Mouse (Mus musculus) liver, adult 2 months (tissue): ENCODE results near the gene Tcp11l1. TPM values are rescaled to one million over a fixed set of nuclear protein-coding genes. Genes with fewer than 3 reads are reported as not detected.

Experiments
- DNase-seq: peaks from one replicate; pipeline ENCODE4 v3.0.0-alpha.2; 2011; ENCODE audit warnings: low read depth, low spot score; ENCODE audit errors: extremely low read depth
- H3K27ac ChIP-seq: fragments of 200-500 bp; replicated peaks from 2 replicates; pipeline ENCODE4 v1.5.1; 2012; ENCODE audit warnings: low read depth, mild to moderate bottlenecking, control low read depth, inconsistent platforms, low read length; ENCODE audit not compliant: insufficient read depth
- H3K27me3 ChIP-seq: fragments of 200-500 bp; 2 replicates; pipeline ENCODE4 v1.6.1; 2012; ENCODE audit warnings: mild to moderate bottlenecking, moderate library complexity, low read length, inconsistent platforms; ENCODE audit not compliant: control insufficient read depth, insufficient read depth
- H3K36me3 ChIP-seq: fragments of 200-500 bp; 2 replicates; pipeline ENCODE4 v1.6.1; 2012; ENCODE audit warnings: low read length, inconsistent platforms; ENCODE audit not compliant: control insufficient read depth, insufficient read depth
- H3K4me1 ChIP-seq: fragments of 200-500 bp; 2 replicates; pipeline ENCODE4 v1.6.1; 2011; ENCODE audit warnings: low read length; ENCODE audit not compliant: control insufficient read depth, insufficient read depth
- H3K4me3 ChIP-seq: fragments of 200-500 bp; 2 replicates; pipeline ENCODE4 v1.5.1; 2011; ENCODE audit warnings: low read depth, mild to moderate bottlenecking, control low read depth, low read length, moderate library complexity; ENCODE audit not compliant: insufficient read depth
- H3K79me2 ChIP-seq: fragments of 200-500 bp; 2 replicates; pipeline ENCODE4 v1.6.1; 2012; ENCODE audit warnings: inconsistent platforms, mild to moderate bottlenecking, low read length, moderate library complexity; ENCODE audit not compliant: control insufficient read depth, insufficient read depth
- H3K9ac ChIP-seq: fragments of 200-500 bp; 2 replicates; pipeline ENCODE4 v1.6.1; 2012; ENCODE audit warnings: low read depth, mild to moderate bottlenecking, control low read depth, inconsistent platforms, low read length
- CTCF ChIP-seq: fragments of 200-500 bp; IDR thresholded peaks from 2 replicates; pipeline ENCODE4 v1.5.1; 2011; ENCODE audit warnings: low read depth, low read length, control low read depth
- POLR2A ChIP-seq: fragments of 200-500 bp; IDR thresholded peaks from 2 replicates; pipeline ENCODE4 v1.6.1; 2011; ENCODE audit warnings: low read length, control low read depth; ENCODE audit not compliant: insufficient read depth; ENCODE audit errors: extremely low read depth
- WGBS: fragments of 180-500 bp; shearing (Covaris S2); methylation state at CpG from one replicate; pipeline ENCODE4 v1.1.7; 2018; 5-methylcytosine and 5-hydroxymethylcytosine counted together
- polyA plus RNA-seq: library from polyadenylated mRNA; depleted of rRNA; stranded (reverse); fragments of >200 nt; gene quantifications from 2 replicates; pipeline ENCODE4 v1.2.3, GENCODE M21; 2012
- total RNA-seq: library from RNA; depleted of rRNA; stranded (reverse); fragments of >200 nt; gene quantifications from 2 replicates; pipeline ENCODE4 v1.2.3, GENCODE M21; 2014

Tcp11l1 gene
- total and polyA plus RNA-seq, 2 experiments: 3.5 to 5.3 TPM

GRCm38 (mm10) chr2:104717231-104717735, 5.3 kb upstream of the Tcp11l1 start:
- Histone ChIP-seq H3K4me3 (no peak overlapping the region), H3K9ac (no peak overlapping the region), H3K27ac (no peak overlapping the region), H3K27me3 (no peaks in the 10 kb centered on the region), H3K79me2 (no peaks in the 10 kb centered on the region), H3K4me1 (no peaks in the 10 kb centered on the region), H3K36me3 (peaks cover 10% of the 10 kb centered on the region; the same call in 1 of the 2 replicates)
- no peak for DNase-seq
- no peak for TF ChIP-seq CTCF
- no peak for TF ChIP-seq POLR2A
- 83% methylated on average over 2 of the region's 2 CpGs for WGBS

GRCm38 (mm10) chr2:104716279-104716678, 4.3 kb upstream of the Tcp11l1 start, which contains the start of gene Pin1rt1:
Pin1rt1 (minus strand) TSS chr2:104716379.
- TF ChIP-seq CTCF (no peak), POLR2A (no peak)
- Histone ChIP-seq H3K4me1 (no peaks in the 10 kb centered on the region), H3K9ac (no peak within 1 kb of the TSS), H3K36me3 (peaks cover 6% of the 10 kb centered on the region; the same call in 1 of the 2 replicates), H3K27ac (no peak within 1 kb of the TSS), H3K79me2 (no peaks in the 10 kb centered on the region), H3K4me3 (no peak within 1 kb of the TSS), H3K27me3 (no peaks in the 10 kb centered on the region)
- WGBS: 86% methylated on average over 4 of the region's 4 CpGs
- no peak for DNase-seq

- DNase-seq: no peak
- Histone ChIP-seq H3K27me3 (no peaks in the 10 kb centered on the region), H3K27ac (no peak overlapping the region), H3K4me1 (no peaks in the 10 kb centered on the region), H3K9ac (no peak overlapping the region), H3K79me2 (no peaks in the 10 kb centered on the region), H3K4me3 (no peak overlapping the region), H3K36me3 (no peaks in the 10 kb centered on the region)
- TF ChIP-seq POLR2A (no peak), CTCF (no peak)
- WGBS: 70% methylated on average over 15 of the region's 15 CpGs
Measured at GRCm38 (mm10) chr2:104714254-104714691, 2.3 kb upstream of the Tcp11l1 start.

- Histone ChIP-seq H3K27me3 (no peaks in the 10 kb centered on the region), H3K27ac (peak overlapping the region; percentile 77), H3K79me2 (no peaks in the 10 kb centered on the region), H3K4me1 (no peaks in the 10 kb centered on the region), H3K4me3 (peak overlapping the region; percentile 96), H3K9ac (peak overlapping the region; percentile 97), H3K36me3 (no peaks in the 10 kb centered on the region)
- TF ChIP-seq CTCF (no peak), POLR2A (no peak)
- 2% methylated on average over 7 of the region's 7 CpGs for WGBS
- DNase-seq: no peak
Measured at GRCm38 (mm10) chr2:104712486-104712809, 479 bp upstream of the Tcp11l1 start.

- Histone ChIP-seq H3K36me3 (no peaks in the 10 kb centered on the region; the same call in 1 of the 2 replicates), H3K27me3 (no peaks in the 10 kb centered on the region), H3K9ac (no peak overlapping the region), H3K4me3 (no peak overlapping the region), H3K27ac (no peak overlapping the region), H3K79me2 (no peaks in the 10 kb centered on the region), H3K4me1 (no peaks in the 10 kb centered on the region)
- WGBS: 58% methylated on average over 6 of the region's 6 CpGs
- no peak for TF ChIP-seq CTCF
- TF ChIP-seq POLR2A: no peak
- no peak for DNase-seq
Measured at GRCm38 (mm10) chr2:104710670-104711370, 1.1 kb downstream of the Tcp11l1 start.

GRCm38 (mm10) chr2:104709786-104710337, 2.1 kb downstream of the Tcp11l1 start:
- no peak overlapping the region for H3K4me3 ChIP-seq
- DNase-seq: no peak
- TF ChIP-seq POLR2A: no peak
- no peak for TF ChIP-seq CTCF
- H3K79me2 ChIP-seq: no peaks in the 10 kb centered on the region
- no peaks in the 10 kb centered on the region for H3K4me1 ChIP-seq
- H3K36me3 ChIP-seq: no peaks in the 10 kb centered on the region; the same call in 1 of the 2 replicates
- no peak overlapping the region for H3K27ac ChIP-seq
- WGBS: 77% methylated on average over 6 of the region's 6 CpGs
- no peak overlapping the region for H3K9ac ChIP-seq
- no peaks in the 10 kb centered on the region for H3K27me3 ChIP-seq
